Mouse (Mus musculus): Measurements from ENCODE around the gene Abca14.

- no peak for TF ChIP-seq POLR2A (IDR thresholded peaks at IDR 0.05; ENCODE audit: extremely low read depth, insufficient read depth, low read length)
- TF ChIP-seq CTCF (IDR thresholded peaks at IDR 0.05; ENCODE audit: extremely low read depth, insufficient read depth, low read length) = no peak
Observed at GRCm38 (mm10) chr7:120328087-120328793, 124.5 kb downstream of the Abca14 start, which contains the start of gene Abca15.
